In the genomic region with DNA sequence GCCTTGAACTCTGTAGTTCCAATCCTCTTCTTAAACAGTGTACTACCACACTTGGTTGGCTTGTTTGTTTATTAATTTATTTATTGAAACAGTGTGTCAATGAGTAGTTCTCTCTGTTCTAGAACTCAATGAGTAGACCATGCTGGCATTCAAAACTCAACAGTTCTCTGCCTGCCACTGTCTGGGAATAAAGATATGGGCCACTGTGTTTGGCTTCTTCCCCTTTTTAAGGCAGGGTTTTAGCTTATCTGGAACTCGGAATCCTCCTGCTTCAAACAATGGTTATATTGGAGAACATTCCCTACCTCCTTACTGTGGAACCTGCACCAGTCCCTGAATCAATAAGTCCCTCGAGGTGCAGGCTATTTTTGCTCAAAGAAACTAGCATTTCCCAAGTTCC, we compare ENCODE assay signal across 15 mouse cellular contexts. TPM values are rescaled to one million over a fixed set of nuclear protein-coding genes. Genes with fewer than 3 reads are reported as not detected.
DNase-seq lines count a peak whose midpoint lies in the region; ATAC-seq and TF ChIP-seq lines count a peak whose summit lies in the region.
"Had no signal": no experiment of that assay in that cellular context is flagged by ENCODE, and none has a peak within 500 bp of the region (broad histone marks: within the 10 kb centered on the region; RNA-seq: fewer than 3 reads in every experiment).

No protein-coding gene starts in this region.

- no peaks in the 10 kb centered on the region for H3K27me3 ChIP-seq in hindbrain, embryonic 10.5 days (ENCODE audit: insufficient read depth, poor library complexity, severe bottlenecking)
- H3K27me3 ChIP-seq in hindbrain, embryonic 16.5 days (replicated peaks; ENCODE audit: control insufficient read depth, insufficient read depth, low read length), result no peaks in the 10 kb centered on the region
- H3K27me3 ChIP-seq in midbrain, embryonic 13.5 days, result no peaks in the 10 kb centered on the region
- no peaks in the 10 kb centered on the region for H3K27me3 ChIP-seq in midbrain, embryonic 11.5 days (ENCODE audit: control insufficient read depth, insufficient read depth, low read length)
- no peaks in the 10 kb centered on the region for H3K27me3 ChIP-seq in embryonic facial prominence, embryonic 14.5 days (replicated peaks; ENCODE audit: control insufficient read depth, insufficient read depth, low read length)
- H3K27me3 ChIP-seq in liver, postnatal 0 days (ENCODE audit: insufficient read depth, low read length), result no peaks in the 10 kb centered on the region

- H3K4me1 ChIP-seq in hindbrain, embryonic 10.5 days (replicated peaks), result peaks cover 35% of the 10 kb centered on the region
- peaks cover 21% of the 10 kb centered on the region for H3K4me1 ChIP-seq in hindbrain, embryonic 16.5 days (ENCODE audit: control insufficient read depth, insufficient read depth, low read depth, low read length)
- H3K4me1 ChIP-seq in midbrain, embryonic 13.5 days (replicated peaks), result peaks cover 24% of the 10 kb centered on the region
- H3K4me1 ChIP-seq in midbrain, embryonic 11.5 days (ENCODE audit: control insufficient read depth, insufficient read depth, low read length), result peaks cover 10% of the 10 kb centered on the region
- peaks cover 11% of the 10 kb centered on the region for H3K4me1 ChIP-seq in embryonic facial prominence, embryonic 14.5 days (ENCODE audit: control insufficient read depth, insufficient read depth, low read length)
- H3K4me1 ChIP-seq in liver, postnatal 0 days (ENCODE audit: insufficient read depth), result peaks cover 27% of the 10 kb centered on the region

- no peak for DNase-seq in hindbrain, embryonic 10.5 days (ENCODE audit: low spot score)
- no peak for DNase-seq in midbrain, embryonic 11.5 days (ENCODE audit: low spot score, missing footprints)
- DNase-seq in embryonic facial prominence, embryonic 14.5 days (ENCODE audit: low spot score), result no peak
- no peak for DNase-seq in liver, postnatal 0 days
- DNase-seq in left cerebral cortex, postnatal 4 days, result no peak
- DNase-seq: cerebellum, postnatal 25 days; gastrocnemius, postnatal 10 days; right cerebral cortex, postnatal 4 days had no signal

- 0 out of 2 replicates have a peak overlapping the region, but pooled peaks have one; percentile 99 for H3K4me3 ChIP-seq in hindbrain, embryonic 10.5 days
- H3K4me3 ChIP-seq in hindbrain, embryonic 16.5 days (ENCODE audit: low read length), result no peak overlapping the region
- H3K4me3 ChIP-seq in midbrain, embryonic 13.5 days (replicated peaks), result 0 out of 2 replicates have a peak overlapping the region, but pooled peaks have one; percentile 80
- no peak overlapping the region for H3K4me3 ChIP-seq in midbrain, embryonic 11.5 days (ENCODE audit: low read depth, low read length)
- 0 out of 2 replicates have a peak overlapping the region, but pooled peaks have one; percentile 1 for H3K4me3 ChIP-seq in embryonic facial prominence, embryonic 14.5 days (ENCODE audit: low read depth, low read length)
- H3K4me3 ChIP-seq in liver, postnatal 0 days (ENCODE audit: low read depth, low read length), result peak overlapping the region; percentile 94; the same call in 1 of the 2 replicates

- no peak for TF ChIP-seq CTCF in liver, postnatal 0 days (IDR thresholded peaks at IDR 0.05; ENCODE audit: low read depth)

- no peak overlapping the region for H3K4me2 ChIP-seq in hindbrain, embryonic 16.5 days (ENCODE audit: low read length)
- peak overlapping the region; percentile 75; the same call in 1 of the 2 replicates for H3K4me2 ChIP-seq in midbrain, embryonic 13.5 days (replicated peaks)
- H3K4me2 ChIP-seq in midbrain, embryonic 11.5 days, result no peak overlapping the region
- H3K4me2 ChIP-seq in embryonic facial prominence, embryonic 14.5 days (ENCODE audit: low read depth, low read length), result peak overlapping the region; percentile 83; the same call in 1 of the 2 replicates
- peak overlapping the region; percentile 86 for H3K4me2 ChIP-seq in liver, postnatal 0 days (ENCODE audit: low read depth, low read length)

- H3K27ac ChIP-seq in hindbrain, embryonic 10.5 days, result no peak overlapping the region
- H3K27ac ChIP-seq in hindbrain, embryonic 16.5 days (ENCODE audit: low read depth, low read length), result no peak overlapping the region
- no peak overlapping the region for H3K27ac ChIP-seq in midbrain, embryonic 13.5 days
- no peak overlapping the region for H3K27ac ChIP-seq in midbrain, embryonic 11.5 days (ENCODE audit: low read depth, low read length)
- no peak overlapping the region for H3K27ac ChIP-seq in embryonic facial prominence, embryonic 14.5 days (replicated peaks; ENCODE audit: low read depth, low read length)
- 0 out of 2 replicates have a peak overlapping the region, but pooled peaks have one; percentile 5 for H3K27ac ChIP-seq in liver, postnatal 0 days (ENCODE audit: low read depth)
- H3K27ac ChIP-seq: macrophage had no signal

- intact Hi-C loops in left cerebral cortex, postnatal 4 days (cut with DNase I), result loop anchor here (10.0 kb wide), 1 partner anchor 66 kb away; a partner anchor contains a TSS

- H3K9ac ChIP-seq in hindbrain, embryonic 16.5 days (ENCODE audit: low read depth, low read length), result no peak overlapping the region
- H3K9ac ChIP-seq in midbrain, embryonic 13.5 days (replicated peaks), result no peak overlapping the region
- no peak overlapping the region for H3K9ac ChIP-seq in midbrain, embryonic 11.5 days (ENCODE audit: low read length)
- H3K9ac ChIP-seq in embryonic facial prominence, embryonic 14.5 days (ENCODE audit: low read depth, low read length), result no peak overlapping the region
- H3K9ac ChIP-seq in liver, postnatal 0 days (replicated peaks), result peak overlapping the region; percentile 97; the same call in 1 of the 2 replicates

- peaks cover 46% of the 10 kb centered on the region for H3K36me3 ChIP-seq in hindbrain, embryonic 10.5 days
- H3K36me3 ChIP-seq in hindbrain, embryonic 16.5 days (ENCODE audit: control insufficient read depth, insufficient read depth, low read length), result peaks cover 10% of the 10 kb centered on the region
- peaks cover 33% of the 10 kb centered on the region for H3K36me3 ChIP-seq in midbrain, embryonic 13.5 days
- peaks cover 19% of the 10 kb centered on the region for H3K36me3 ChIP-seq in midbrain, embryonic 11.5 days (ENCODE audit: control insufficient read depth, insufficient read depth, low read length)
- H3K36me3 ChIP-seq in embryonic facial prominence, embryonic 14.5 days (ENCODE audit: control insufficient read depth, insufficient read depth, low read length), result peaks cover 39% of the 10 kb centered on the region
- H3K36me3 ChIP-seq in liver, postnatal 0 days (replicated peaks; ENCODE audit: insufficient read depth, low read length), result peaks cover 36% of the 10 kb centered on the region

- 93% methylated on average over 2 of the region's 2 CpGs for WGBS in hindbrain, embryonic 10.5 days
- 90% methylated on average over 2 of the region's 2 CpGs for WGBS in hindbrain, embryonic 16.5 days
- 94% methylated on average over 2 of the region's 2 CpGs for WGBS in midbrain, embryonic 13.5 days
- 89% methylated on average over 2 of the region's 2 CpGs for WGBS in midbrain, embryonic 11.5 days
- 86% methylated on average over 2 of the region's 2 CpGs for WGBS in embryonic facial prominence, embryonic 14.5 days
- WGBS in liver, postnatal 0 days (ENCODE audit: insufficient replicate concordance), result 43% methylated on average over 2 of the region's 2 CpGs

- no peak for ATAC-seq in hindbrain, embryonic 16.5 days
- no peak for ATAC-seq in midbrain, embryonic 13.5 days
- no peak for ATAC-seq in midbrain, embryonic 11.5 days (ENCODE audit: low FRiP score)
- ATAC-seq in embryonic facial prominence, embryonic 14.5 days (ENCODE audit: low read depth), result no peak
- ATAC-seq in liver, postnatal 0 days, result no peak
- ATAC-seq in inflammation-experienced regulatory T-cells, adult 6 months, result no peak
- ATAC-seq: activated CD4-positive, CD25-positive, alpha-beta regulatory T cell, adult 4 months had no signal

- no peaks in the 10 kb centered on the region for H3K9me3 ChIP-seq in hindbrain, embryonic 10.5 days
- no peaks in the 10 kb centered on the region for H3K9me3 ChIP-seq in hindbrain, embryonic 16.5 days (ENCODE audit: control insufficient read depth, low read length)
- no peaks in the 10 kb centered on the region for H3K9me3 ChIP-seq in midbrain, embryonic 13.5 days
- no peaks in the 10 kb centered on the region for H3K9me3 ChIP-seq in midbrain, embryonic 11.5 days (ENCODE audit: control insufficient read depth, low read length)
- H3K9me3 ChIP-seq in embryonic facial prominence, embryonic 14.5 days (ENCODE audit: control insufficient read depth, low read length), result no peaks in the 10 kb centered on the region
- no peaks in the 10 kb centered on the region for H3K9me3 ChIP-seq in liver, postnatal 0 days (ENCODE audit: low read length)

- no peak for TF ChIP-seq EP300 in liver, postnatal 0 days (IDR thresholded peaks at IDR 0.05; ENCODE audit: low read depth)

RNA-seq across cellular contexts. Expression of a gene that starts 2.0 kb away (rescaled TPM):
- polyA plus RNA-seq in hindbrain, embryonic 10.5 days (2016; fragmentation: Nextera tagmentation; extraction: Ambion mirVana), result 233 and 249 TPM in 2 replicates
- polyA plus RNA-seq in hindbrain, embryonic 16.5 days (2015; fragmentation: Nextera tagmentation; extraction: Ambion mirVana), result 120 and 140 TPM in 2 replicates
- 195 and 206 TPM in 2 replicates for polyA plus RNA-seq in midbrain, embryonic 13.5 days (2015; fragmentation: Nextera tagmentation; extraction: Ambion mirVana)
- 209 and 235 TPM in 2 replicates for polyA plus RNA-seq in midbrain, embryonic 11.5 days (2014; fragmentation: Nextera tagmentation; extraction: Ambion mirVana)
- polyA plus RNA-seq in embryonic facial prominence, embryonic 14.5 days (2014; fragmentation: Nextera tagmentation; extraction: Ambion mirVana), result 152 and 171 TPM in 2 replicates
- 47.9 and 49.9 TPM in 2 replicates for polyA plus RNA-seq in liver, postnatal 0 days (2015; fragmentation: Nextera tagmentation; extraction: Ambion mirVana)
- total RNA-seq in left cerebral cortex, postnatal 4 days (2021), result 100 to 1,000 TPM; 105 to 110 TPM
- polyA plus RNA-seq in inflammation-experienced regulatory T-cells, adult 6 months (2017; shearing (Covaris generic)), result 100 to 1,000 TPM; 130 to 193 (median 160) TPM

RNA-seq across cellular contexts. Expression of a gene that starts 11.9 kb away (rescaled TPM):
- 185 and 220 TPM in 2 replicates for polyA plus RNA-seq in hindbrain, embryonic 10.5 days (2016; fragmentation: Nextera tagmentation; extraction: Ambion mirVana)
- 200 and 220 TPM in 2 replicates for polyA plus RNA-seq in hindbrain, embryonic 16.5 days (2015; fragmentation: Nextera tagmentation; extraction: Ambion mirVana)
- 264 and 280 TPM in 2 replicates for polyA plus RNA-seq in midbrain, embryonic 13.5 days (2015; fragmentation: Nextera tagmentation; extraction: Ambion mirVana)
- polyA plus RNA-seq in midbrain, embryonic 11.5 days (2014; fragmentation: Nextera tagmentation; extraction: Ambion mirVana), result 190 and 197 TPM in 2 replicates
- polyA plus RNA-seq in embryonic facial prominence, embryonic 14.5 days (2014; fragmentation: Nextera tagmentation; extraction: Ambion mirVana), result 173 and 194 TPM in 2 replicates
- polyA plus RNA-seq in liver, postnatal 0 days (2015; fragmentation: Nextera tagmentation; extraction: Ambion mirVana), result 56.0 and 59.1 TPM in 2 replicates
- total RNA-seq in left cerebral cortex, postnatal 4 days (2021), result 100 to 1,000 TPM in 1 of 2 experiments, 10 to 100 TPM in 1; 96.5 to 102 TPM
- polyA plus RNA-seq in inflammation-experienced regulatory T-cells, adult 6 months (2017; shearing (Covaris generic)), result 100 to 1,000 TPM in 2 of 3 experiments, 10 to 100 TPM in 1; 96.4 to 128 (median 119) TPM

RNA-seq across cellular contexts. Expression of a gene that starts 15.4 kb away (rescaled TPM):
- polyA plus RNA-seq in hindbrain, embryonic 10.5 days (2016; fragmentation: Nextera tagmentation; extraction: Ambion mirVana), result 51.7 and 54.4 TPM in 2 replicates
- 30.4 and 32.1 TPM in 2 replicates for polyA plus RNA-seq in hindbrain, embryonic 16.5 days (2015; fragmentation: Nextera tagmentation; extraction: Ambion mirVana)
- polyA plus RNA-seq in midbrain, embryonic 13.5 days (2015; fragmentation: Nextera tagmentation; extraction: Ambion mirVana), result 35.8 and 38.1 TPM in 2 replicates
- 40.8 and 45.7 TPM in 2 replicates for polyA plus RNA-seq in midbrain, embryonic 11.5 days (2014; fragmentation: Nextera tagmentation; extraction: Ambion mirVana)
- 74.9 and 90.3 TPM in 2 replicates for polyA plus RNA-seq in embryonic facial prominence, embryonic 14.5 days (2014; fragmentation: Nextera tagmentation; extraction: Ambion mirVana)
- 76.3 and 80.3 TPM in 2 replicates for polyA plus RNA-seq in liver, postnatal 0 days (2015; fragmentation: Nextera tagmentation; extraction: Ambion mirVana)
- 1 to 10 TPM; 8.2 to 9.2 TPM for total RNA-seq in left cerebral cortex, postnatal 4 days (2021)
- 100 to 1,000 TPM; 109 to 112 (median 112) TPM for polyA plus RNA-seq in inflammation-experienced regulatory T-cells, adult 6 months (2017; shearing (Covaris generic))

RNA-seq across cellular contexts. Expression of a gene that starts 17.7 kb away (rescaled TPM):
- polyA plus RNA-seq in hindbrain, embryonic 10.5 days (2016; fragmentation: Nextera tagmentation; extraction: Ambion mirVana), result 95.6 and 106 TPM in 2 replicates
- polyA plus RNA-seq in hindbrain, embryonic 16.5 days (2015; fragmentation: Nextera tagmentation; extraction: Ambion mirVana), result 109 and 119 TPM in 2 replicates
- 121 and 127 TPM in 2 replicates for polyA plus RNA-seq in midbrain, embryonic 13.5 days (2015; fragmentation: Nextera tagmentation; extraction: Ambion mirVana)
- 85.6 and 94.7 TPM in 2 replicates for polyA plus RNA-seq in midbrain, embryonic 11.5 days (2014; fragmentation: Nextera tagmentation; extraction: Ambion mirVana)
- polyA plus RNA-seq in embryonic facial prominence, embryonic 14.5 days (2014; fragmentation: Nextera tagmentation; extraction: Ambion mirVana), result 140 and 142 TPM in 2 replicates
- polyA plus RNA-seq in liver, postnatal 0 days (2015; fragmentation: Nextera tagmentation; extraction: Ambion mirVana), result 36.3 and 37.5 TPM in 2 replicates
- total RNA-seq in left cerebral cortex, postnatal 4 days (2021), result 10 to 100 TPM; 70.8 to 77.5 TPM
- polyA plus RNA-seq in inflammation-experienced regulatory T-cells, adult 6 months (2017; shearing (Covaris generic)), result 100 to 1,000 TPM in 2 of 3 experiments, 10 to 100 TPM in 1; 91.6 to 140 (median 134) TPM

RNA-seq across cellular contexts. Expression of a gene that starts 18.4 kb away (rescaled TPM):
- 2.8 and 2.9 TPM in 2 replicates for polyA plus RNA-seq in hindbrain, embryonic 10.5 days (2016; fragmentation: Nextera tagmentation; extraction: Ambion mirVana)
- 1.5 and 1.6 TPM in 2 replicates for polyA plus RNA-seq in hindbrain, embryonic 16.5 days (2015; fragmentation: Nextera tagmentation; extraction: Ambion mirVana)
- 2.2 and 2.5 TPM in 2 replicates for polyA plus RNA-seq in midbrain, embryonic 13.5 days (2015; fragmentation: Nextera tagmentation; extraction: Ambion mirVana)
- 1.5 and 2.7 TPM in 2 replicates for polyA plus RNA-seq in midbrain, embryonic 11.5 days (2014; fragmentation: Nextera tagmentation; extraction: Ambion mirVana)
- polyA plus RNA-seq in embryonic facial prominence, embryonic 14.5 days (2014; fragmentation: Nextera tagmentation; extraction: Ambion mirVana), result 0.85 and 1.9 TPM in 2 replicates
- 0.31 and 0.43 TPM in 2 replicates for polyA plus RNA-seq in liver, postnatal 0 days (2015; fragmentation: Nextera tagmentation; extraction: Ambion mirVana)
- total RNA-seq in left cerebral cortex, postnatal 4 days (2021), result 1 to 10 TPM; 2.7 to 2.8 TPM
- 1 to 10 TPM in 1 of 3 experiments, not detected in 2; 1.8 TPM for polyA plus RNA-seq in inflammation-experienced regulatory T-cells, adult 6 months (2017; shearing (Covaris generic))
- total RNA-seq: hematopoietic stem cell, adult 5-6 weeks; left cerebral cortex, postnatal 14 days had no signal
- polyA plus RNA-seq: activated CD4-positive, CD25-positive, alpha-beta regulatory T cell, adult 4 months; macrophage had no signal

Comparison
In these comparisons a context has a peak if more than half of its experiments do, and no peak if none do; other contexts are left out.
1. H3K4me3 ChIP-seq: peak in hindbrain, embryonic 10.5 days (single experiment), midbrain, embryonic 13.5 days (single experiment), embryonic facial prominence, embryonic 14.5 days (single experiment) and liver, postnatal 0 days (single experiment); none in hindbrain, embryonic 16.5 days (single experiment) and midbrain, embryonic 11.5 days (single experiment).
2. H3K4me2 ChIP-seq: peak in midbrain, embryonic 13.5 days (single experiment), embryonic facial prominence, embryonic 14.5 days (single experiment) and liver, postnatal 0 days (single experiment); none in hindbrain, embryonic 16.5 days (single experiment) and midbrain, embryonic 11.5 days (single experiment).